Mouse (Mus musculus) hindbrain, embryonic 16.5 days (tissue): ENCODE data around the gene Srgap1. TPM values are rescaled to one million over a fixed set of nuclear protein-coding genes. Genes with fewer than 3 reads are reported as not detected.

Source experiments
- ATAC-seq: fragments of 200-750 bp; cut with Nextera tagmentation; 2 replicates; pipeline ENCODE4 v1.8.0; 2017; ENCODE audit warnings: moderate TSS enrichment, moderate library complexity
- H3K27ac ChIP-seq: fragments of 300-500 bp; sonication (generic); 2 replicates; pipeline ENCODE4 v1.5.1; 2014; ENCODE audit warnings: low read depth, mild to moderate bottlenecking, control low read depth, low read length, moderate library complexity
- H3K27me3 ChIP-seq: fragments of 300-500 bp; sonication (generic); replicated peaks from 2 replicates; pipeline ENCODE4 v1.6.1; 2014; ENCODE audit warnings: low read length; ENCODE audit not compliant: control insufficient read depth, insufficient read depth
- H3K36me3 ChIP-seq: fragments of 300-500 bp; sonication (generic); 2 replicates; pipeline ENCODE4 v1.6.1; 2014; ENCODE audit warnings: mild to moderate bottlenecking, low read length, moderate library complexity, mixed read lengths; ENCODE audit not compliant: control insufficient read depth, insufficient read depth
- H3K4me1 ChIP-seq: fragments of 300-500 bp; sonication (generic); 2 replicates; pipeline ENCODE4 v1.6.1; 2014; ENCODE audit warnings: low read depth, low read length; ENCODE audit not compliant: control insufficient read depth, insufficient read depth
- H3K4me2 ChIP-seq: fragments of 300-500 bp; sonication (generic); 2 replicates; pipeline ENCODE4 v1.6.1; 2014; ENCODE audit warnings: mild to moderate bottlenecking, low read length, control low read depth, moderate library complexity
- H3K4me3 ChIP-seq: fragments of 300-500 bp; sonication (generic); 2 replicates; pipeline ENCODE4 v1.5.1; 2014; ENCODE audit warnings: mild to moderate bottlenecking, low read length, control low read depth, moderate library complexity
- H3K9ac ChIP-seq: fragments of 300-500 bp; sonication (generic); 2 replicates; pipeline ENCODE4 v1.6.1; 2014; ENCODE audit warnings: low read depth, mild to moderate bottlenecking, control low read depth, low read length, moderate library complexity
- H3K9me3 ChIP-seq: fragments of 300-500 bp; sonication (generic); 2 replicates; pipeline ENCODE4 v1.6.1; 2014; ENCODE audit warnings: mild to moderate bottlenecking, low read length, moderate library complexity; ENCODE audit not compliant: control insufficient read depth
- WGBS: fragments of 180-500 bp; shearing (Covaris S2); extraction: QIAGEN DNeasy Blood & Tissue Kit; methylation state at CpG from one replicate; pipeline ENCODE4 v1.1.7; 2014; 5-methylcytosine and 5-hydroxymethylcytosine counted together
- polyA plus RNA-seq: library from polyadenylated mRNA; unstranded; fragments of >200 nt; fragmentation: Nextera tagmentation; extraction: Ambion mirVana; gene quantifications from 2 replicates; pipeline ENCODE4 v1.2.1, GENCODE M21; 2015

The Srgap1 gene
- polyA plus RNA-seq, 1 experiment from 2014 or later: 29.2 TPM

DNA sequence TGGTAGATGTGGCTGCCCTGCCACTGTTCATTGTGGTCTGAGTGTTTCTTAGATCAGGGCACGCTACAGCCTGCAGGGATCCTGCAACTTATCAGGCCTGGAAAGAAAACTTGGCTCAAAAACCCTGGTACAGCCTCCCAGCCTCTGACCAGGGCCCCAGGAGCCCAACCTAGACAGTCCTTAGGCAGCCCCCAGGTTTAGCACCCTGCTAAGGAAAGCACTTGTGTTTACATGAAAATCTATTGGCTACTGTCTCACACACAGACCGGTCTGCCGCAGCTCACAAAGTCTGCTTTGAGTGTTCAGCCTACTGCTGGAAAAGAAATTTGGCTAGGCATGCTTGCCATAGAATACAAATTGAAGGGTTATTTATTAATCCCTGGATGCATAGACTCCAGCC, 121.0 kb downstream of the Srgap1 start:
- Histone ChIP-seq H3K4me2 (no peak overlapping the region), H3K9me3 (no peaks in the 10 kb centered on the region), H3K4me3 (no peak overlapping the region), H3K9ac (no peak overlapping the region), H3K4me1 (no peaks in the 10 kb centered on the region), H3K27ac (no peak overlapping the region), H3K27me3 (no peaks in the 10 kb centered on the region), H3K36me3 (0 out of 2 replicates have a peak, but pooled peaks cover 5% of the 10 kb centered on the region)
- WGBS: 63% methylated on average over 3 of the region's 3 CpGs
- ATAC-seq: no peak

DNA sequence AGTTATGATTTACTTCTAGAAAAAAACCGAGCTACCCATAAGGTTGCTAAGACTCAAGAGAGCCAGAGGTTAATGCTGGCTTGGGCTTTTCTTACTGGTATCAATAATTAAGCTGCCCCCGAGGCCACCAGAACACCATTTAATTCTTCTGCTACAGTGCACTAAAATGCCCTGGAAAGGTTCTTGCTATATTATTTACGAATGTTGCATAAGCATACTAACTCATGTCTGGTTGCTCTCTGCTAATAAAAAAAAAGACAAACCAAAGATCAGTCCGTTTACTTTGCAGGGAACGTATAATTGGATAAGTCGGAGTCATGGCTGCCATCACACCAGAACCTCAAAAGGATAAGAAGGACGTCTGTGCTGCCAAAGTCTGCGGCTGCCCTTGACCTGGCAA, 128.1 kb downstream of the Srgap1 start:
- Histone ChIP-seq H3K36me3 (0 out of 2 replicates have a peak, but pooled peaks cover 5% of the 10 kb centered on the region), H3K27me3 (no peaks in the 10 kb centered on the region), H3K4me1 (peaks cover 3% of the 10 kb centered on the region; the same call in 1 of the 2 replicates), H3K27ac (no peak overlapping the region), H3K9me3 (no peaks in the 10 kb centered on the region), H3K9ac (no peak overlapping the region), H3K4me3 (no peak overlapping the region), H3K4me2 (no peak overlapping the region)
- no peak for ATAC-seq
- WGBS: 77% methylated on average over 8 of the region's 8 CpGs

DNA sequence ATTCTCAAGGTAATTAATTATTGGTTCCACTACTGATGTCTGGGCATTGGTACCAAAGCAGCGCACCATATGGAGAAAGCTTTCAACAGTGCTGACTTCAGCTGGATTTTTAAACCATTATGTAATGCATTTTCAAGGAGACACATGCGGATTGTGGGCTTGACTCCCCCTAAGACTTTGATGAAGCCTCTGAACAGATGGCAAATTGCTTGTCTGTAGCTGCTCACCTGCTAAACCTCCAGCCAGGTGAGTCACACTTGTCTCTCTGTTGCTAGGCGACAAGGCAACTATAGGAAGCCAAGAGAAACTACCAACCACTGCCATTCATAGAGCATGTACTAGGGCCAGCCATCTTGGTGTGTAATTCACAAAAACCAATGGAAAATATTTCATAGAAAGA, 128.5 kb downstream of the Srgap1 start:
- H3K9ac ChIP-seq: no peak overlapping the region
- WGBS: 65% methylated on average over 3 of the region's 3 CpGs
- H3K4me3 ChIP-seq: no peak overlapping the region
- H3K4me1 ChIP-seq: peaks cover 3% of the 10 kb centered on the region; the same call in 1 of the 2 replicates
- no peak overlapping the region for H3K4me2 ChIP-seq
- H3K9me3 ChIP-seq: no peaks in the 10 kb centered on the region
- no peaks in the 10 kb centered on the region for H3K27me3 ChIP-seq
- no peak overlapping the region for H3K27ac ChIP-seq
- H3K36me3 ChIP-seq: 0 out of 2 replicates have a peak, but pooled peaks cover 3% of the 10 kb centered on the region
- peak; percentile 70 for ATAC-seq

DNA sequence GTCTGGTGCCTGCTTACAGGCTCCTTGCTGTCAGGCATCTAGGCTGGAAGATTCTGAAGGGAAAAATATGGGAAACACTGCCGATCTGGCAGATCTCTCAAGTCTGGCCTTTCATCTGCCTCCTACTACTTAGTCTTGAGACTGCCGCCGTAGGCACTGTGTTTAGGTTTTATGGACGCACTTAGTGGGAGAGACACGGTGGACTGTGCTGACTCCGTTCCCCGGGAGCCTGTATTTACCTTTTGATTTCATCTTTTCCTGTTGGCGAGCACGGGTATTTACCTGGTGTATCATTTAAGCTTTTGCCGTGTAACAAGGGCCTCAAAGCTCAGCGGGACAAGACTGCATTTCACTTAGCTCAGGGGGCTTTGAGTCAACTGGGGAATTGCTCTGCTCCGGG, 131.6 kb downstream of the Srgap1 start:
- H3K9me3 ChIP-seq: no peaks in the 10 kb centered on the region
- H3K9ac ChIP-seq: no peak overlapping the region
- peaks cover 3% of the 10 kb centered on the region; the same call in 1 of the 2 replicates for H3K4me1 ChIP-seq
- ATAC-seq: no peak
- WGBS: 87% methylated on average over 12 of the region's 12 CpGs
- no peak overlapping the region for H3K27ac ChIP-seq
- H3K4me2 ChIP-seq: no peak overlapping the region
- no peak overlapping the region for H3K4me3 ChIP-seq
- no peaks in the 10 kb centered on the region for H3K27me3 ChIP-seq
- no peaks in the 10 kb centered on the region for H3K36me3 ChIP-seq

DNA sequence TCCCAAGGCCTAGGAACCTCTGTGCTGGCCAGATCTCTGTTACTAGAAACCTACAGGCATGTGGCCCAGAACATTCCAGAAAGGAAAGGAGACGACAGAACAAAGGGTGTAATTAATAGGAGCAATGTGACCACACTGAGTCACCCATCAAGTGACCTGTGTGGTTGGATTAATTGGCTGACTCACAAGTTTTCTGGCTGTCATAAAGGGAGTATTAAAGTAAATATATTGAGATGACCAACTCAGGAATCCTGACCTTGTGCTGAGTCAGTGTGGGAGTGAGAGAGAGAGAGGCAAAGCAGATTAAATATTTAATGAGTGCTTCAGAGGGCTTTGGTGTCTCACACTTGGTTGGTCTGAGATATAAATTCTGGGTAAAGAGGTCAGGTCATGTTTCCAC, 143.0 kb downstream of the Srgap1 start:
- Histone ChIP-seq H3K36me3 (no peaks in the 10 kb centered on the region), H3K9me3 (no peaks in the 10 kb centered on the region), H3K27ac (no peak overlapping the region), H3K27me3 (no peaks in the 10 kb centered on the region), H3K4me1 (no peaks in the 10 kb centered on the region), H3K4me2 (no peak overlapping the region), H3K4me3 (no peak overlapping the region), H3K9ac (no peak overlapping the region)
- WGBS: 50% methylated on average over 1 of the region's 1 CpGs
- ATAC-seq: no peak

DNA sequence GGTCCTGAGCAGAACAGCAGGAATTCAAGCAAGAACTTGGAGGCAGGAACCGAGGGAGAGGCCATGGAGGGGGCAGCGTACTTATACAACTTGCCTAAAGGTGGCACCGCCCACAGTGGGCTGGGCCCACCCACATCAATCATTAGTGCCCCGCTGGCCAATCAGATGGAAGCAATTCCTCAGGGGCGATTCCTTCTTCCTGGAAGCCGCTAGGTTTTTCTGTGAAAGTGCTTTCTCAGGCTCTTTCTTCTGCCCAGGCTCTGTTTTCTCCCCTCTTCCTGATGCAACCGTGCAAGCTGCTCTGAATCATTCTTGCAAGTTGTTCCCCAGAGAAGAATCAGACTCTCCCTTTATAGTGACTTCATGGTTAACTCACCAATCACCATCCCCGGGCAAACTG, 144.5 kb downstream of the Srgap1 start:
- Histone ChIP-seq H3K27me3 (no peaks in the 10 kb centered on the region), H3K9ac (no peak overlapping the region), H3K9me3 (no peaks in the 10 kb centered on the region), H3K4me2 (no peak overlapping the region), H3K36me3 (no peaks in the 10 kb centered on the region), H3K4me3 (no peak overlapping the region), H3K4me1 (no peaks in the 10 kb centered on the region), H3K27ac (no peak overlapping the region)
- no peak for ATAC-seq
- 83% methylated on average over 8 of the region's 8 CpGs for WGBS

DNA sequence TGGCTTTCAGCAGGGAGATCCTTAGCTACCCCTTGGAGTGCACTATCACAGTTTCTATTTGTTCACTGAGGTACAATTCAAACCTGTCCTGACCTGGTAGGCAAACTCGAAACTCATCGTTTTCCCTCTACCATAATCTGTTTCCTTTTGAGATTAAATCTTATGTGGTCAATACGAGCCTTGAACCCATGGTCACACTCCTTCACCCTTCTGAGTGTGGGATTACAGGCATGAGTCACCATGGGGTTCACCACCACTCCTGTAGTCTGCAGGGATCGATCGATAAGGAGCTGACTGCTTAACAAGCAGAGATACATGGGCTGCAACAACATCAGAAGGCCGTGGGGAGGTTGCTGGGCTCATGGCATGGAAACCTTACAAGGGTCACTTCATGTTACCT, 146.3 kb downstream of the Srgap1 start:
- Histone ChIP-seq H3K4me3 (no peak overlapping the region), H3K9me3 (no peaks in the 10 kb centered on the region), H3K27ac (no peak overlapping the region), H3K4me2 (no peak overlapping the region), H3K4me1 (no peaks in the 10 kb centered on the region), H3K36me3 (0 out of 2 replicates have a peak, but pooled peaks cover 2% of the 10 kb centered on the region), H3K27me3 (no peaks in the 10 kb centered on the region), H3K9ac (no peak overlapping the region)
- ATAC-seq: no peak
- WGBS: 91% methylated on average over 6 of the region's 6 CpGs

DNA sequence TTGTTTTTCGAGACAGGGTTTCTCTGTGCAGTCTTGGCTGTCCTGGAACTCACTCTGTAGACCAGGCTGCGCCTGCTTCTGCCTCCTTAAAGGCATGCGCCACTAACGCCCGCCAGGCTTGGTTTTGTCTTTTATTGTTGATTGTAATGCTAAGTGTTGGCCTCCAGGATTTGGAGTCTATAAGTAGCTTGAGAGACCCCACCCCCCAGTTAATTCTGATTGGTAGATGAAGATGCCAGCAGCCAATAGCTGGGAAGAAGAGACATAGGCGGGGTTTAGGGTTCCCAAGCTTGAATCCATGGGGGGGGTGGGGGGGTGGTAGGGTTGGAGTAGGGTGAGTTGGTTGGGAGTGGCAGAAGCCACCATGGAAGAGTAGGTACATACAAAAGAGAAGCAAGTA, 147.4 kb downstream of the Srgap1 start:
- WGBS: 75% methylated on average over 6 of the region's 6 CpGs
- H3K36me3 ChIP-seq: peaks cover 5% of the 10 kb centered on the region; the same call in 1 of the 2 replicates
- no peak overlapping the region for H3K9ac ChIP-seq
- ATAC-seq: no peak
- no peak overlapping the region for H3K4me3 ChIP-seq
- no peak overlapping the region for H3K27ac ChIP-seq
- H3K27me3 ChIP-seq: no peaks in the 10 kb centered on the region
- no peak overlapping the region for H3K4me2 ChIP-seq
- no peaks in the 10 kb centered on the region for H3K4me1 ChIP-seq
- H3K9me3 ChIP-seq: no peaks in the 10 kb centered on the region

DNA sequence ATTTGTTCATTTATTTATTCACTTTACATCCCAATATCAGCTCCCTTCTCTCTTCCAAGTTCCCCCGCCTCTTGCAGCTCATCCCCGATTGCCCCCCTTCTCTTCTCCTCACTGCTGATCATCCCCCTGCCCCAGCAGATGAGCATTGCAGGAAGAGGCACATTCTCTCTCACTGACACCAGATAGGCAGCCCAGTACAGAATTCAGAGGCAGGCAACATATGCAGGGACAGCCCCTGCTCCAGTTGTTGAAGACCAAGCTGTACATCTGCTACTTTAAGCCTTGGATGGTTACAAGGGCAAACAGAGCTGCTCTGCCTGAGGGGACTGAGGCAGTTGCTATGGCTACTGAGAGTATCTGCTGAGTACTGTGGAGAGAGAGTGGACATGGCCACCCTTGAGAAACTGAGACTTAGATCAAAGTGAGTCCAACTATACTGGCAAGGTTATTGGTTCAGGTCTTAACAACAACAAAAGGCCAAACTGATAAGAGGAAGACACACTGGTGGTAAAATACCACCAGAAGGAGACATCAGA, 149.2 kb downstream of the Srgap1 start:
- Histone ChIP-seq H3K4me1 (no peaks in the 10 kb centered on the region), H3K9ac (no peak overlapping the region), H3K4me2 (no peak overlapping the region), H3K4me3 (no peak overlapping the region), H3K36me3 (peaks cover 6% of the 10 kb centered on the region; the same call in 1 of the 2 replicates), H3K27me3 (no peaks in the 10 kb centered on the region), H3K9me3 (no peaks in the 10 kb centered on the region), H3K27ac (no peak overlapping the region)
- WGBS: 94% methylated on average over 2 of the region's 2 CpGs
- ATAC-seq: no peak
